In genomic region chr11:20445903-20446264, GRCm38 (mm10) we compare ENCODE assay signal across 8 mouse cellular contexts.
DNase-seq lines count a peak whose midpoint lies in the region; ATAC-seq and TF ChIP-seq lines count a peak whose summit lies in the region.

No protein-coding gene starts in this region.

- TF ChIP-seq CTCF in liver, adult 2 months (IDR thresholded peaks at IDR 0.05; ENCODE audit: low read depth, low read length): peak; percentile 91

- peak; percentile 59 to 75 for DNase-seq in left cerebral cortex, adult 18-20 months (ENCODE audit: low spot score in 2 of 2)
- DNase-seq in left cerebral cortex, adult 11 months (ENCODE audit: low spot score): no peak
- DNase-seq in embryo, embryonic 10.5 days (ENCODE audit: low spot score): peak; percentile 88
- DNase-seq in kidney, adult 18-20 months: peak; percentile 75
- DNase-seq in liver, adult 2 months (ENCODE audit: extremely low read depth, low read depth, low spot score): peak; percentile 54
- DNase-seq in spleen, postnatal 36 days (ENCODE audit: low spot score in 2 of 2): peak; percentile 38 to 40

- no peaks in the 10 kb centered on the region for H3K79me2 ChIP-seq in liver, adult 2 months (ENCODE audit: control insufficient read depth, insufficient read depth, low read length)

- H3K36me3 ChIP-seq in liver, adult 2 months (ENCODE audit: control insufficient read depth, insufficient read depth, low read length): no peaks in the 10 kb centered on the region

- H3K27me3 ChIP-seq in liver, adult 2 months (ENCODE audit: control insufficient read depth, insufficient read depth, low read length): no peaks in the 10 kb centered on the region

- no peak overlapping the region for H3K4me3 ChIP-seq in liver, adult 2 months (ENCODE audit: insufficient read depth, low read depth, low read length)

- H3K4me1 ChIP-seq in liver, adult 2 months (ENCODE audit: control insufficient read depth, insufficient read depth, low read length): peaks cover 5% of the 10 kb centered on the region; the same call in 1 of the 2 replicates

- H3K9ac ChIP-seq in liver, adult 2 months (ENCODE audit: low read depth, low read length): no peak overlapping the region; the same call in 1 of the 2 replicates

- peak; percentile 95 for ATAC-seq in granulocyte monocyte progenitor cell, adult 5-6 weeks (replicated peaks; ENCODE audit: poor library complexity, severe bottlenecking)
- ATAC-seq in monocyte, adult 5-6 weeks (replicated peaks; ENCODE audit: insufficient number of reproducible peaks, low FRiP score, low TSS enrichment, poor library complexity, severe bottlenecking): peak; percentile 77; the same call in 1 of the 2 replicates

- no peak overlapping the region for H3K27ac ChIP-seq in liver, adult 2 months (replicated peaks; ENCODE audit: insufficient read depth, low read depth, low read length)

- no peak for TF ChIP-seq POLR2A in liver, adult 2 months (IDR thresholded peaks at IDR 0.05; ENCODE audit: extremely low read depth, insufficient read depth, low read length)

- WGBS in liver, adult 2 months: 3% methylated on average over 6 of the region's 6 CpGs
